Mouse (Mus musculus): Measurements from ENCODE around the gene Wnk1. TPM values are rescaled to one million over a fixed set of nuclear protein-coding genes. Genes with fewer than 3 reads are reported as not detected.
A peak's percentile ranks its signal among the peaks of the same experiment; 100 is the strongest.

Gene Wnk1
- polyA plus RNA-seq, 1 experiment = 478 TPM

DNA sequence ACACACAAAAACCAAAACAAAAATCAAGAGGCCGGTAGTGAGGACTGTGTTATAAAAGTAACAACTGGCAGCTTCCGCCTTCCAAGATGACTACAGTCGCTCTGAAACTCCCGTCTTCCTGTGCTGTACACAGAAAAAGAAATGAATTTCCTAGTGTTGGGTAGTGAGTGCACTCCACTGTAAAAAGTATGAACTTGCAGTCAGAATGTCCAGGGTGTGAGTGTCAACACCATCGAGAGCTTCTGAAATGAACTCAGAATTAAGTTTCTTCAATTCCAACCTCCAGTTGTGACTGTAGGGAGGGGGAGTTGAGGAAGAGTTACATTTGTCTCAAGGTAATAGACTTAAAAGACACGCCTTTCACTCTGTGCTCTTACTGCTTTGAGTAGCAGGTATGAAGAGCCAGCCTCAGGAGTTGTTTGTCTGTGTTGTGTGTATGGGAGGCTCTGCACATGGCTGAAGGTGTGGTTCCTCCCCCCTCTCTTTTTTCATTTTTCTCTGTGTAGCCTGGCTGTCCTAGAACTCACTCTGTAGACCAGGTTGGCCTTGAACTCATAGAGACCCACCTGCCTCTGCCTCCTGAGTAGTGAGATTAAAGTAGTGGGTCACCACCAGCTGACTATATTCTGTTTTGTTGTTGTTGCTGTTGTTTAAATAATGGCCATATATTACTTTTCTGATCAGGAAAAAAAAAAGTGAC, 43.9 kb upstream of the Wnk1 start:
- no peak for TF ChIP-seq POLR2A (IDR thresholded peaks at IDR 0.05; ENCODE audit: insufficient read depth, low read length)
- no peak for TF ChIP-seq CTCF (IDR thresholded peaks at IDR 0.05; ENCODE audit: low read depth, low read length)
- no peak for TF ChIP-seq EP300 (IDR thresholded peaks at IDR 0.05; ENCODE audit: insufficient read depth, low read depth, low read length)
- Histone ChIP-seq H3K27me3 (ENCODE audit: control insufficient read depth, insufficient read depth, low read length, poor library complexity, severe bottlenecking) (no peaks in the 10 kb centered on the region), H3K27ac (ENCODE audit: insufficient read depth, low read length) (no peak overlapping the region), H3K4me3 (ENCODE audit: low read depth, low read length) (no peak overlapping the region), H3K9me3 (replicated peaks; ENCODE audit: control insufficient read depth, insufficient read depth, low read length, poor library complexity, severe bottlenecking) (no peaks in the 10 kb centered on the region), H3K36me3 (ENCODE audit: control insufficient read depth, insufficient read depth, low read length, poor library complexity, severe bottlenecking) (no peaks in the 10 kb centered on the region), H3K9ac (ENCODE audit: low read depth, poor library complexity, severe bottlenecking) (no peak overlapping the region), H3K4me1 (ENCODE audit: control insufficient read depth, insufficient read depth, low read length) (peaks cover 1% of the 10 kb centered on the region)

DNA sequence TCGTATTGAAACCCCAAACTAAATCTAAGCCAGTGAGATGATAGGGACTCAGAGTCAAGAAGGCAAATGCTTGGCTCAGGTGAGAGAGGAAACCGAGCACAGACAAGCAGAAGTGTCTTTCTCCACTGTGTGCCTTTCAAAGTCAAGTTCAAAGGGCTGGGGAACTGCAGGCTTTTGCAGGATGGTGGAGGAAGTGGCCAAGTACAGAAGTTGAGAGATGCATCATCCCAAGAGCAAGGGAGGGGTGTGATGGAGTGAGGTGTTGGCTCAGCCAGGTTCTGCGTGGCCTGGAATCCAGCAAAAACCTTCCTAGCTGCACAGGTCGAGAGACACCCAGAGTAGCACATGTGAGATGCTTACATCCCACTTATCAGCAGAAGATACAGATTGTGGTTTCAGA, 43.0 kb upstream of the Wnk1 start:
- Histone ChIP-seq H3K36me3 (ENCODE audit: control insufficient read depth, insufficient read depth, low read length, poor library complexity, severe bottlenecking) (no peaks in the 10 kb centered on the region), H3K27me3 (ENCODE audit: control insufficient read depth, insufficient read depth, low read length, poor library complexity, severe bottlenecking) (no peaks in the 10 kb centered on the region), H3K9me3 (replicated peaks; ENCODE audit: control insufficient read depth, insufficient read depth, low read length, poor library complexity, severe bottlenecking) (no peaks in the 10 kb centered on the region), H3K27ac (ENCODE audit: insufficient read depth, low read length) (no peak overlapping the region), H3K4me3 (ENCODE audit: low read depth, low read length) (no peak overlapping the region), H3K9ac (ENCODE audit: low read depth, poor library complexity, severe bottlenecking) (no peak overlapping the region), H3K4me1 (ENCODE audit: control insufficient read depth, insufficient read depth, low read length) (peaks cover 1% of the 10 kb centered on the region)
- TF ChIP-seq POLR2A (IDR thresholded peaks at IDR 0.05; ENCODE audit: insufficient read depth, low read length) (no peak), EP300 (IDR thresholded peaks at IDR 0.05; ENCODE audit: insufficient read depth, low read depth, low read length) (no peak), CTCF (IDR thresholded peaks at IDR 0.05; ENCODE audit: low read depth, low read length) (no peak)

DNA sequence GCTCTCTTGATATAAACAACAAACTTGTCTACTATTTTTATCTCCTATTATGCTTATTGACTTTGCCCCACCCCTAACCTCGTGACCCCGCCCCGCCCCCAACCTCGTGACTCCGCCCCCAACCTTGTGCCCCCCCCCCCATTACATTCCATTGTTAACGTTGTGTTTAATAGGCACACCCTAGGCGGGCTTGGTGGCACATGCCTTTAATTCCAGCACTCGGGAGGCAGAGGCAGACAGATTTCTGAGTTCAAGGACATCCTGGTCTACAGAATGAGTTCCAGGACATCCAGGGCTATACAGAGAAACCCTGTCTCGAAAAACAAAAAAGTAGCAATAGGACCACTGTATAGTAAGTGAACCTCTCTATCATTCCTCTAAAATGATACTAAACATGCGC, 41.1 kb upstream of the Wnk1 start:
- H3K27ac ChIP-seq (ENCODE audit: insufficient read depth, low read length) = peak overlapping the region; percentile 70

DNA sequence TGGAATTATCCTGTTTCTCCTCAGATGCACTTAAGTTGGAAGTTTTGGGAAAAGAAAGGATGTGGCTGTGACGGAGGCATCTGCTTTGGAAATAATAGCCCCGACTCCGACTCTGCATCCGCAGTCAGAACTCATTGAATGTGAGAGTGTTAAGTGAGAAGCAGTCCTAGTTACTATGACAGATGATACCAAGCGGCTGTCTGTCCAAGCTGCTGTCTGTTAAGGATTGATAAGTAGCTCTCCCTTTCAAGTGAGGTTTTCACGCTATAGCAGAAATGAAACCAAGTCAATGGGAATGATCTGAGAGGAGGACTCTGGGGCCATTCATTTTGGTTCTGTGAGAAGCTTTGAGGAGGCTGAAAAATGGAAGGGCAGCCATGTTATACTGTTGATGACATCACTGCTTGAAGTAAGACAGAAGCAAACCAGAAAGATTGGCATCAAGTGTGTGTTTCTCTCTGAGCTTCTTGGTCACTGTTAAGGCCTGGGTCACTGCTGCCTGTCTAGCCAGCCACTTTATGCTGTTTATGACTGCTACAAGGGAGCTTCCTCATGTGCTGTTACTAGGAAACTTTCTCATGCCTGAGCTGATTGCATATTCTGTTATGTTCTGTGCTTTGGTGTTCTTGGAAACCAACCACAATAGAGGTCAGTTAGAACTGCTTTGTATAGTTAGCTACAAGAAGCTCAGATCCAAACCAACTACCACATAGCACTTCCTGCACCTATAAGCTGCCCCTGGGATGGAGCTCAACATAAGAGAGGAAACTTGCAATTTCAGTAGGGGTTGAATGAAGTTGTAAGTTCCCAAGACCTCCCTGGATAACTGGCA, 38.4 kb upstream of the Wnk1 start:
- Histone ChIP-seq H3K9me3 (replicated peaks; ENCODE audit: control insufficient read depth, insufficient read depth, low read length, poor library complexity, severe bottlenecking) (no peaks in the 10 kb centered on the region), H3K9ac (ENCODE audit: low read depth, poor library complexity, severe bottlenecking) (no peak overlapping the region), H3K4me1 (ENCODE audit: control insufficient read depth, insufficient read depth, low read length) (peaks cover 1% of the 10 kb centered on the region), H3K27ac (ENCODE audit: insufficient read depth, low read length) (no peak overlapping the region), H3K4me3 (ENCODE audit: low read depth, low read length) (no peak overlapping the region), H3K36me3 (ENCODE audit: control insufficient read depth, insufficient read depth, low read length, poor library complexity, severe bottlenecking) (no peaks in the 10 kb centered on the region), H3K27me3 (ENCODE audit: control insufficient read depth, insufficient read depth, low read length, poor library complexity, severe bottlenecking) (no peaks in the 10 kb centered on the region)
- no peak for TF ChIP-seq CTCF (IDR thresholded peaks at IDR 0.05; ENCODE audit: low read depth, low read length)
- TF ChIP-seq EP300 (IDR thresholded peaks at IDR 0.05; ENCODE audit: insufficient read depth, low read depth, low read length) = no peak
- no peak for TF ChIP-seq POLR2A (IDR thresholded peaks at IDR 0.05; ENCODE audit: insufficient read depth, low read length)

More for the DNA sequence above, 41.1 kb upstream of the Wnk1 start:
- Histone ChIP-seq H3K36me3 (ENCODE audit: control insufficient read depth, insufficient read depth, low read length, poor library complexity, severe bottlenecking) (no peaks in the 10 kb centered on the region), H3K9me3 (replicated peaks; ENCODE audit: control insufficient read depth, insufficient read depth, low read length, poor library complexity, severe bottlenecking) (no peaks in the 10 kb centered on the region), H3K4me3 (ENCODE audit: low read depth, low read length) (no peak overlapping the region), H3K4me1 (ENCODE audit: control insufficient read depth, insufficient read depth, low read length) (peaks cover 1% of the 10 kb centered on the region), H3K27me3 (ENCODE audit: control insufficient read depth, insufficient read depth, low read length, poor library complexity, severe bottlenecking) (no peaks in the 10 kb centered on the region), H3K9ac (ENCODE audit: low read depth, poor library complexity, severe bottlenecking) (no peak overlapping the region)
- peak; percentile 51; the same call in 1 of the 2 replicates for TF ChIP-seq EP300 (IDR thresholded peaks at IDR 0.05; ENCODE audit: insufficient read depth, low read depth, low read length)
- TF ChIP-seq CTCF (IDR thresholded peaks at IDR 0.05; ENCODE audit: low read depth, low read length) = no peak

DNA sequence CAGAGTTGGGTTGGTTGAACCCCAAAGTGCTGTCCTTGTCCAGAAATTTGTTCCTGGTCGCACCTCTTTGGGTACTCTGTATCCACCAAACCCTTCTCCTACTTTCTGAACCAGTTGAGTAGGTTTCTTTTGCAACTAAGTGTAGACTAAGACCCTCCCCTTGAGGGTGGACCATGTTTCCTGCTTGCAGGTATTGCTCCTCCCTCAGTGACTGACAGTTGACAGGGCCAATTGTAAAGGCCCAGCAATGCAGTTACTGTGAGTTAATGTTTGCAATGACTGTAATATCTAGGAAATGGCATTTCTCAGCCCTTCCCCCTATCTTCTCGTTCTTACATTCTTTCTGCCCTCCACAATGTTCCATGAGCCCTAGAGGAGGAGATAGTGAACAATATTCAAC, 34.2 kb upstream of the Wnk1 start:
- no peak overlapping the region for H3K27ac ChIP-seq (ENCODE audit: insufficient read depth, low read length)
- H3K9me3 ChIP-seq (replicated peaks; ENCODE audit: control insufficient read depth, insufficient read depth, low read length, poor library complexity, severe bottlenecking) = no peaks in the 10 kb centered on the region; the same call in 1 of the 2 replicates
- TF ChIP-seq EP300 (IDR thresholded peaks at IDR 0.05; ENCODE audit: insufficient read depth, low read depth, low read length) = no peak
- TF ChIP-seq POLR2A (IDR thresholded peaks at IDR 0.05; ENCODE audit: insufficient read depth, low read length) = no peak
- no peak for TF ChIP-seq CTCF (IDR thresholded peaks at IDR 0.05; ENCODE audit: low read depth, low read length)
- H3K9ac ChIP-seq (ENCODE audit: low read depth, poor library complexity, severe bottlenecking) = no peak overlapping the region
- no peaks in the 10 kb centered on the region for H3K4me1 ChIP-seq (ENCODE audit: control insufficient read depth, insufficient read depth, low read length)
- no peaks in the 10 kb centered on the region for H3K27me3 ChIP-seq (ENCODE audit: control insufficient read depth, insufficient read depth, low read length, poor library complexity, severe bottlenecking)
- no peak overlapping the region for H3K4me3 ChIP-seq (ENCODE audit: low read depth, low read length)
- no peaks in the 10 kb centered on the region for H3K36me3 ChIP-seq (ENCODE audit: control insufficient read depth, insufficient read depth, low read length, poor library complexity, severe bottlenecking)

DNA sequence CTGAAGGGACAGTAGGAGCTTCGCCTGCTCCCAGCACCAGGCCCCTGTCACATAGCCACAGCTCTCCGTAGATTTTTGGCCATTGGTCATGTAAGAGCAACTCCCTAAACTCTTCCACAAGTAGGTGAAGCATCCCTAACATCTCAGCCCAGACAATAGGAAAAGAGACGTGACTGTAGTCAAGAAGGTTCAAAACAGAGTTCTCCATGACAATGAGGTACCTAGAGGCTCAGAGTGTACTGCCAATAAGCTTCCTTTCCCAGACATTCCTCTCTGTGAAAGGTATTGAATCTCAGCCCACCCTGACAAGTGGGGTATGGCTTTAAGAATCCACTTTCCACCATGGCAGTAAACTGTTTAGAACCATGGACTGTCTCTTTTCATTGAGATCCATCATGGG, 31.1 kb upstream of the Wnk1 start:
- no peaks in the 10 kb centered on the region for H3K27me3 ChIP-seq (ENCODE audit: control insufficient read depth, insufficient read depth, low read length, poor library complexity, severe bottlenecking)
- H3K9ac ChIP-seq (ENCODE audit: low read depth, poor library complexity, severe bottlenecking) = no peak overlapping the region
- no peaks in the 10 kb centered on the region; the same call in 1 of the 2 replicates for H3K9me3 ChIP-seq (replicated peaks; ENCODE audit: control insufficient read depth, insufficient read depth, low read length, poor library complexity, severe bottlenecking)
- no peak overlapping the region for H3K27ac ChIP-seq (ENCODE audit: insufficient read depth, low read length)
- TF ChIP-seq POLR2A (IDR thresholded peaks at IDR 0.05; ENCODE audit: insufficient read depth, low read length) (no peak), EP300 (IDR thresholded peaks at IDR 0.05; ENCODE audit: insufficient read depth, low read depth, low read length) (no peak)
- H3K4me3 ChIP-seq (ENCODE audit: low read depth, low read length) = no peak overlapping the region
- no peaks in the 10 kb centered on the region for H3K36me3 ChIP-seq (ENCODE audit: control insufficient read depth, insufficient read depth, low read length, poor library complexity, severe bottlenecking)
- peaks cover 4% of the 10 kb centered on the region for H3K4me1 ChIP-seq (ENCODE audit: control insufficient read depth, insufficient read depth, low read length)
